Mouse (Mus musculus): ENCODE measurements at regions not wholly inside any gene's neighbourhood (a gene's known extent, or its start where the extent isn't known, plus 50 kb on each side); places are given as distances from the start of the nearest gene placed in this dataset.

GRCm38 (mm10) chr17:88336140-88336769, 104.3 kb upstream of the Foxn2 start:
- in situ Hi-C loops (cut with MboI, MseI) = no loop called here

- in situ Hi-C loops (cut with MboI, MseI) = no loop called here
These were observed 102.7 kb upstream of the Foxn2 start for GRCm38 (mm10) chr17:88337649-88338404.

DNA sequence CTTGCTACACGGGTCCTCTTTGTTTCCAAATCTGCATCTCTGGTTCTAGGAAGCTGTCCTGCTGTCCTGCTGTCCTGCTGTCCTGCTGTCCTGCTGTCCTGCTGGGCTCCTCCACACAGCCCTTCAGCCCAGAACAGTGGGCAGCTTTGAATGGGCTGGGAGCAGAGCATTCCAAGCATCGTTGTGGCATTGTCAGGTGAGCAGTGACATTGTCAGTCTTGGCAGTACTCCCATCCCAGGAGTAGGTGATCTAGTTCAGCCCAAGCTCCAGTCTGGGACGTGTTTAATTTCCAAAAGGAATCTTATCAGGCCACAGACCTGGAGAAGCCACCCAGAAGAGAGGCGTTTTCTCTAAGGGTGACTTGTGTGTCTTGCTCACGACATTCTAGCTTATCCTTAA, 99.4 kb upstream of the Foxn2 start:
- in situ Hi-C loops (cut with MboI, MseI) = no loop called here

- in situ Hi-C loops (cut with MboI, MseI) = no loop called here
These were observed 98.9 kb upstream of the Foxn2 start for GRCm38 (mm10) chr17:88341599-88341998.

DNA sequence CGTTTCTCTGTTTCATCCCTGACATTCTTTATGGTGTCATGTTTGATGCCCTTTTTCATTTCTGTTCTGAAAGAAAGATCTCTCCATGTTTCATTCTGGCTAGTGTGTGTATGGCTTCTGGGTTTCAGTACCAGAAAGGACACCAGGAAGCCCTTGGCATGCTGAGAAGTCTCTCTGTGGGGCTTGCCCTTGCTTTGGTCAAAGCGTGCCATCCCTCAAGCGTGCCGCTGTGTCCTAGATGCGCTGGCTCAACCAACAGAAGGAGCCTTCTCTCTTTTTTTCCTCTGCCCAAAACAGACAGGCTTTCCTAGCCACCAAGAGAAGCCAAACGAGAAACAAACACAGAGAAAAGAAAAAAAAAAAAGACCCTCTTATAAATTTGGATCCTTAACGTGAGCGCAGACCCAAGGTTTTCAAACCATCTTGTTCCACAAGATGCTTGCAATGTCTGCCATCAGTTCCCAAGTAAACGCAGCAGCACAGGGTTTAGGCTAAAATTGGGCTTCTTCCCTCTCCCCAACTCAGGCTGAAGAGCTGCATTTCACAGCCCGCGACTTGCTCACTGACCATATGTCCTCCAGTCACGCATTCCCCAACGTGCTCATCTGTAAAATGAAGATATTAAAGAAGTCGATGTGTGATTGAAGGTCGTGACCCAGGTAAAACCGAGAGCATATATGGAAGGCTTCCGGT, 97.3 kb upstream of the Foxn2 start:
- in situ Hi-C loops (cut with MboI, MseI) = no loop called here

GRCm38 (mm10) chr17:88345433-88345832, 95.1 kb upstream of the Foxn2 start:
- in situ Hi-C loops (cut with MboI, MseI) = no loop called here

DNA sequence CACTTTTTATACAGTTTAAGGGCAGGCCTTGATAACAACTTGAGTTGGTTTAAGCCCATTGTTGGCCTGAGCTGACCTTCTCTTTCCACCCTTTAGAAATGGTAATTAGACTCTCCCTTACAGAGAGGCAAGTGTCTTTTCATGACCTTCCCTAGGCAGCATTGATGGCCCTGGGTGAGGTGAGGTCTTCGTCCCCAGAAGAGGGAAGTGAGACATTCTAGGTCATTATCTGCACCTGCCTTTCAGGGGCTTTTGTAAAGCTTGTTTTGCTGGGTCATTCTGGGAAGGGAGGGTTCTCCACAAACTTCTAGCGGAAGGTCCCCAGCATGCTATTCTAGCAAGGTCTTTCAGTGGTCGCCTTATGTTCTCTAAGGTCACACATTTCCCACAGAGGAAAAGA, 93.6 kb upstream of the Foxn2 start:
- in situ Hi-C loops (cut with MboI, MseI) = no loop called here

GRCm38 (mm10) chr17:88349825-88350460, 90.6 kb upstream of the Foxn2 start:
- in situ Hi-C loops (cut with MboI, MseI) = no loop called here

GRCm38 (mm10) chr17:88350986-88351385, 89.5 kb upstream of the Foxn2 start:
- in situ Hi-C loops (cut with MboI, MseI) = no loop called here

DNA sequence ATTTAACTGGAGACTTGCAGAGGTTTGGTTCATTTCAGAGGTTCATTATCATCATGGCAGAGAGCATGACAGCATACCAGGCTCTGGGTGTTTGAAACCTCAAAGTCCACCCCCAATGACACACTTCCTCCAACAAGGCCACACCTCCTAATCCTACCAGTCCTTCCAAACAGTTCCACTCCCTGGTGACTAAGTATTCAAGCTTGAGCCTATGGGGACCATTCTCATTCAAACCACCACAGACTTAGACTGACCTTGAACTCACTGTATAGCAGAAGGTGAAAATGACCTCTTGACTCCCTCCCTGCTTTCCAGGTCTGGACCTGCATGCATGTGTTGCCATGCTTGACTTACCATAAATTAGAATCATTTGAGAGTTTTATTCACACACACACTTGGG, 87.6 kb upstream of the Foxn2 start:
- in situ Hi-C loops (cut with MboI, MseI) = no loop called here

DNA sequence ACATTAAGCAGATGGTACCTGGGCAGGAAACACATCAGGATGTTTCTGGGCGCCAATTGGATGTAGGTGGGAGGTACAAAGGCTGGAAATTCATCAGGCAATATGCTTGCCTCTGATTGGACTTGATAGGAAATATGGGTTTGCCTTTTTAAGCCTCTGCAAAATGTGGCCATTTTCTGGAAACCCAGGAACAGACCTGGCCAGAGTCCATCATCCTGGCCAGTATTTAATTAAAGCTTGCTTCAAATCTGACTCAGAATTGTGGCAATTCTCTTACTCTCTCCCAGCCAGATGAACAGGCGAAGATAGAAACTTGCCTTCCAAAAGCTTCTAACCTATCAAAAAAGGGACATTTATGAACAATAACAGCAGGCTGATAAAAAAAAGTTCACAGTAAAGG, 79.3 kb upstream of the Foxn2 start:
- in situ Hi-C loops (cut with MboI, MseI) = no loop called here

GRCm38 (mm10) chr17:88362404-88362803, 78.1 kb upstream of the Foxn2 start:
- in situ Hi-C loops (cut with MboI, MseI) = no loop called here

DNA sequence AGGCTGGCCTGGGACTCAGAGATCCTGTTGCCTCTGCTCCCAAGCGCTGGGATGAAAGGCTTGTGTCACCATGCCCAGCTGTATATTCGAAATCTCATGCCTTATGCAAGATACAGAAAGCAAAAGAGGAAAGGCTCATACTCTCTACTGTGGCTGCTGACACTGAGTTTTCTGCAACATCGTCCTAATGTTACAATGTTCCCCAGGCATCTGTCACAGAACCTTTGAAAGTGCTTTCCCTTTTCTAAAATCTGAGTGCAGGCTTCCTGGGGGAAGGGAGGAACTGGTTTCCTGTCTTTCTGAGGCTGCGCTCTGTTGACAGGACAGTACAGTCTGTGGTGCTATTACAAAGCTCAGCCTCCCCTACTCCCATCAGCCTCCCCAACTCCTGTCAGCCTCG, 72.6 kb upstream of the Foxn2 start:
- in situ Hi-C loops (cut with MboI, MseI) = no loop called here

DNA sequence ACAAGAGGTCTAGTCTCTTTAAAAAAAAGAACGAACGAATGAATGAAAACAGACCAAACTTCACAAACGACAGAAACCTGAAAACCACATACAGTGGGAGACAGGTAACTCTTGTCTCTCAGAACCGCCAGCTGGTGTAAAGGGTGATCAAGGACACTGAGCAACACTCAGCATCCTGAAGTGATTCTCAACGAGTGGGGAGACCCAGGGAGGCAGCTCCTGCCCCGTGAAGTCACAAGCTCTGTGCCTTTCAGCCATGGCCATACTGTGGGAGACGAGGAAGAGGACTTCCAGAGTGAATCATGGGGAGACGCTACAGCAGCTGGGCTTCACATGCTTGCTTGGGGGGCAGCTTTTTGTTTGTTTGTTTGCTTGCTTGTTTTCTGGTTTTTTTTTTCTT, 70.5 kb upstream of the Foxn2 start:
- in situ Hi-C loops (cut with MboI, MseI) = no loop called here

DNA sequence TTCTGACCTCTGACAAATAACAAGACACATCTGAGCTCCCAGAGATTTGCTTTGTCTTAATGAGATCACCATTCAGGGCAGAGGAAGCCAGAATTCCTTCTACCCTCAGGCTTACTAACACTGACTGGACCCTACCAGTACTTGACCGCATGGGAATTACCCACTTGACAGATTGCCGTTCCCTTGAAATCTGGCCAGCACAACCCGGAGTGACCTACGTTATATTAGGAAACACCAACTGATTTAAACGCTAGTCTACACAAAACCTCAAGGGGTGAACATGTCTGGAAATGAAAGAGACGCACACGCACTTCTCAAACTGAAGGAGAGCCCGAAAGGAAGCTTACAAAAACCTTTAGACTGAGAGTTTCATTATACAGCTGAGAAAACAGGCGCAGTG, 69.8 kb upstream of the Foxn2 start:
- in situ Hi-C loops (cut with MboI, MseI) = no loop called here

DNA sequence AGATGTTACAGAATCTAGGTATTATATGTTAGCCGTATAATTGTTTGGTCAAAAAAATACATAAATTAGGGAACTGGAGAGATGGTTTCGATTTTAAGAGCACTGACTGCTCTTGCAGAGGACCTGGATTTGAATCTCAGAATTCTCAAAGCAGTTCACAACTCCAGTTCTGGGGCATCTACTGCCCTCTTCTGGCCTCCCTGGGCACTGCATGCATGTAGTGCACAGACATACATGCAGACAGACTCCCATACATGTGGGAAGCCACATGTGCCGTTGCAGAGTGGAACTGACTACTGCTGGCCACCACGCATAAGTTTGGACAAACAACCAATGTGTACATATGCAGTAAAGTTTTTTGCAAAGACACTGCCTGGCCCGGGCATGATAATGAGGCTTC, 62.0 kb upstream of the Foxn2 start:
- in situ Hi-C loops (cut with MboI, MseI) = no loop called here

GRCm38 (mm10) chr17:88379389-88379788, 61.1 kb upstream of the Foxn2 start:
- in situ Hi-C loops (cut with MboI, MseI) = no loop called here

DNA sequence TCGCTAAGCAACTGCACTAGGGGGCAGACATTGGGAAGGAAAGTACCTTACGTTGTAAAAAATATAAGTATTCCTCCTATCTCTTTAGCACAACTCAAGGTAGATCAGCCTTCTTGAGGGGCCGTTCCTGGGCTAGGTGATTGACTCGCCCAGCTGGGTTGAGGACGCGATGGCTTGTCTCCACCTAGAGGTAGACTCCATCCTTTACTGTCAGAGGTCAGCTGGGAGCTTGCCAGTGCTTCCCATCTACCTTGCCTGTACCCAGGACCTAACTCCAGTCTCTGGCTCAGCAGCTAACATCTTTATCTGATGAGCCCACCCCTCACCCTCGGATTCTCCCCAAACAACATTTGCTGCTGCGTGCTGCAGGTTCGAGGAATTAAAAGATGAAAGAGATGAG, 59.4 kb upstream of the Foxn2 start:
- in situ Hi-C loops (cut with MboI, MseI) = no loop called here

DNA sequence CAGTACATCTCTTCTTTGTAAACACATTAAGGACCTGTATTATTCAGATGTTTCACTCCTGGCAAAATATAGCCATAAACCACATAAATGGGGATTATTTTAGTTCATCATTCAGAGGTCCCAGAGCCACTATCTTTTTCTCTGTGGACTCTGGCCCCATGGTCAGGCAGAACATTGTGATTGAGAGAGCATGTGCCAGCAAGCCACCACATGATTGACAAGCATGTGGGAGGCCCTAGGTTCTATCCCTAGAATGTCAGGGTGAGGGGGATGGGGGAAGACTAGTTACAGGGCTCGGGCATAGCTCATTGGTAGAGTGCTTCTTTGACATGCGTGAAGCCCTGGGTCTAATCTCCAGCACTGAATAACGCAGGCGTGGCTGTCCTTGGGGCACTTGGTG, 57.1 kb upstream of the Foxn2 start:
- in situ Hi-C loops (cut with MboI, MseI) = no loop called here

DNA sequence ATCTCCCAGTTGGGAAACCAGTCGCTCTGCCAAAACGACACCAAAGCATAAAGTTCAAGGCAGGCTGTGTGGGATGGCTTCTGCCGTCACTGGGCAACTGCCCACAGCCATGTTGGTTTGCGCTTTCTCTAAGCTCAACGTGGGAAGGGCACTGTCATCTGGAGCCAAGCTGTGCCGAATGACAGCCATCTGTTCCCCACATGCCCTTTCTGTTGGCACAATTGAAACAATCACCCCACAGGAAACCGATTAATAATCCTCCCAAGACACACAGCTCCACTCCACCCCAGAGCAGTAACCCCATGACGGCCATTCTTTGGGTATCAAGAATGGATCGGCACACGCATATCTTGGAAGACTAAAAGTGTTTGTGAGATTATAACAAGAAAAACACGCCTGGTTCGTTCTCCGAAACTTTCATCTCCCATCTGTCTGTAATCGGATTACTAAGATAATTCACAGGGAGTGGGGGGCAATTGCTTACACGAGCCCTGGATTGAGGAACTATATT, 52.0 kb upstream of the Foxn2 start:
- in situ Hi-C loops (cut with MboI, MseI) = no loop called here

GRCm38 (mm10) chr17:88389668-88390461, 50.6 kb upstream of the Foxn2 start:
- in situ Hi-C loops (cut with MboI, MseI) = no loop called here
